Mouse (Mus musculus): ENCODE measurements around the gene Pip5k1c. TPM values are rescaled to one million over a fixed set of nuclear protein-coding genes. Genes with fewer than 3 reads are reported as not detected.

The Pip5k1c gene
- total and polyA plus RNA-seq, 2 experiments = 7.4 to 30.1 TPM

DNA sequence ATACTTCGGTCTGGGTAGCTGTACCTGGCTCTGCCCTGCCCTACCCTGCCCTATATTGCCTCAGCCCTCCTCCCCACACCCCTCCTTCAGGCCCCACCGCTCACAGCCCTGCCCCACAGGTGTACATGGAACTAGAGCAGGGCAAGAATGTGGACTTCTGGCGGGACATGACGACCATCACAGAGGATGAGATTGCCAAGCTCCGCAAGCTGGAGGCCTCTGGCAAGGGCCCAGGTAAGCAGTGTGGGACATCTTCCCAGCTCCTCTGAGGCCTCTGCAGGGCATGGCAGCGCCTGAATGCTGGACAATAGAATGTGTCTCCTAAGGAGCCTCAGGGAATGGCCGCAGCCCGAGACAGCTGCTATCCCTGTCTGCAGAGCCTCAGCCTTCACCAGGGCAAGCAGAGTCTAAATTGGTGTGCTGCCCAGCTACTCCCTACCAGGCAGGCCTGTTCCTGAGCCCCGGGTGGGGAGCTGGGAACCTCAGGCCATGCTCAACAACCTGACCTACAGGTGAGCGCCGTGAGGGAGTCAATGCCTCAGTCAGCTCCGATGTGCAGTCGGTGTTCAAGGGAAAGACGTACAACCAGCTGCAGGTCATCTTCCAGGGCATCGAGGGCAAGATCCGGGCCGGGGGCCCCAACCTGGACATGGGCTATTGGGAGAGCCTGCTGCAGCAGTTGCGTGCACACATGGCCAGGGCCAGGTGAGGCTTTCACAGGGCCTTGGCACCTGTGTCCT, 31.2 kb downstream of the Pip5k1c start:
- Histone ChIP-seq H3K36me3 (ENCODE audit: control insufficient read depth, insufficient read depth, low read length) (peaks cover 7% of the 10 kb centered on the region), H3K79me2 (ENCODE audit: control insufficient read depth, insufficient read depth, low read length) (peaks cover 9% of the 10 kb centered on the region; the same call in 1 of the 2 replicates), H3K4me1 (ENCODE audit: control insufficient read depth, insufficient read depth, low read length) (peaks cover 10% of the 10 kb centered on the region), H3K27me3 (ENCODE audit: control insufficient read depth, insufficient read depth, low read length) (no peaks in the 10 kb centered on the region), H3K9ac (ENCODE audit: low read depth, low read length) (no peak overlapping the region), H3K27ac (replicated peaks; ENCODE audit: insufficient read depth, low read depth, low read length) (no peak overlapping the region), H3K4me3 (ENCODE audit: insufficient read depth, low read depth, low read length) (no peak overlapping the region)
- DNase-seq (ENCODE audit: extremely low read depth, low read depth, low spot score) = no peak
- TF ChIP-seq CTCF (IDR thresholded peaks at IDR 0.05; ENCODE audit: low read depth, low read length) (no peak), POLR2A (IDR thresholded peaks at IDR 0.05; ENCODE audit: extremely low read depth, insufficient read depth, low read length) (no peak)
- WGBS = 92% methylated on average over 18 of the region's 18 CpGs

DNA sequence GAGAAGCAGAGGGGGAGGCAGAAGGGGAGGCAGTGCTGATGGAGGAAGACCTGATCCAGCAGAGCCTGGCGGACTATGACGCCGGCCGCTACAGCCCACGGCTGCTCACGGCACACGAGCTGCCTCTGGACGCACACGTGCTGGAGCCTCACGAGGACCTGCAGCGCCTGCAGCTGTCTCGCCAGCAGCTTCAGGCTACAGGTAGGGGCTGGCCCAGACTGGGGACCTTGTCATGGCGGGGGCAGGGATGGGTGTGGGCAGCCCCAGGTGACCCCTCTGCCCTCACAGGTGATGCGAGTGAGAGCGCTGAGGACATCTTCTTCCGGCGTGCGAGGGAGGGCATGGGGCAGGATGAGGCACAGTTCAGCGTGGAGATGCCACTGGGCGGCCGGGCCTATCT, 32.4 kb downstream of the Pip5k1c start:
- Histone ChIP-seq H3K79me2 (ENCODE audit: control insufficient read depth, insufficient read depth, low read length) (peaks cover 9% of the 10 kb centered on the region; the same call in 1 of the 2 replicates), H3K27ac (replicated peaks; ENCODE audit: insufficient read depth, low read depth, low read length) (no peak overlapping the region), H3K4me3 (ENCODE audit: insufficient read depth, low read depth, low read length) (no peak overlapping the region), H3K9ac (ENCODE audit: low read depth, low read length) (no peak overlapping the region), H3K27me3 (ENCODE audit: control insufficient read depth, insufficient read depth, low read length) (no peaks in the 10 kb centered on the region), H3K36me3 (ENCODE audit: control insufficient read depth, insufficient read depth, low read length) (peaks cover 7% of the 10 kb centered on the region), H3K4me1 (ENCODE audit: control insufficient read depth, insufficient read depth, low read length) (peaks cover 2% of the 10 kb centered on the region)
- DNase-seq (ENCODE audit: extremely low read depth, low read depth, low spot score) = no peak
- 95% methylated on average over 21 of the region's 21 CpGs for WGBS
- TF ChIP-seq POLR2A (IDR thresholded peaks at IDR 0.05; ENCODE audit: extremely low read depth, insufficient read depth, low read length) (no peak), CTCF (IDR thresholded peaks at IDR 0.05; ENCODE audit: low read depth, low read length) (no peak)

GRCm38 (mm10) chr10:81325781-81326180, 33.0 kb downstream of the Pip5k1c start:
- Histone ChIP-seq H3K27me3 (ENCODE audit: control insufficient read depth, insufficient read depth, low read length) (no peaks in the 10 kb centered on the region), H3K9ac (ENCODE audit: low read depth, low read length) (no peak overlapping the region), H3K79me2 (ENCODE audit: control insufficient read depth, insufficient read depth, low read length) (peaks cover 9% of the 10 kb centered on the region; the same call in 1 of the 2 replicates), H3K4me1 (ENCODE audit: control insufficient read depth, insufficient read depth, low read length) (peaks cover 2% of the 10 kb centered on the region), H3K27ac (replicated peaks; ENCODE audit: insufficient read depth, low read depth, low read length) (no peak overlapping the region), H3K4me3 (ENCODE audit: insufficient read depth, low read depth, low read length) (no peak overlapping the region), H3K36me3 (ENCODE audit: control insufficient read depth, insufficient read depth, low read length) (peaks cover 7% of the 10 kb centered on the region)
- TF ChIP-seq CTCF (IDR thresholded peaks at IDR 0.05; ENCODE audit: low read depth, low read length) (no peak), POLR2A (IDR thresholded peaks at IDR 0.05; ENCODE audit: extremely low read depth, insufficient read depth, low read length) (no peak)
- no peak for DNase-seq (ENCODE audit: extremely low read depth, low read depth, low spot score)
- 94% methylated on average over 18 of the region's 18 CpGs for WGBS

- H3K27ac ChIP-seq (replicated peaks; ENCODE audit: insufficient read depth, low read depth, low read length) = peak overlapping the region; percentile 47
These were observed 34.1 kb downstream of the Pip5k1c start for GRCm38 (mm10) chr10:81326858-81327257.

DNA sequence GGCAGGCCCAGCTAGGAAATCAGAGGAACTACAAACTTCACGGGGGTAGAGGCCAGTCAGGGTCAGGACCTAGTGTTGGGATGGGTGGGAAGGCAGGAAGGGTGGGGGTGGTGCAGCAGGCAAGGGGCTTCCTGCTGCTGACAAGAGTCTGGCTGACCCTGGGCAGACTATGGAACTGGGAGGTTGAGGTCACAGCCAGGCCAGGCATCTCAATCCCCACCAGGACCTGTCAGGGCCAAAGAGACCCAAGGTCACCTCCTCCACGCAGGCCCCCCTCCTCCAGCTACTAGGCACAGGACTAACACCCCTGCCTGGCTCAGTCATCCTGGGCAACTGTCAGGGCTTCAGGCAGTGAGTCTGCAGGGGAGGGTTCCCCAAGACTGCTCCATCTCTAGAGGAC, 35.2 kb downstream of the Pip5k1c start:
- 18% methylated on average over 2 of the region's 2 CpGs for WGBS
- no peaks in the 10 kb centered on the region; the same call in 1 of the 2 replicates for H3K4me1 ChIP-seq (ENCODE audit: control insufficient read depth, insufficient read depth, low read length)
- no peaks in the 10 kb centered on the region for H3K27me3 ChIP-seq (ENCODE audit: control insufficient read depth, insufficient read depth, low read length)
- TF ChIP-seq CTCF (IDR thresholded peaks at IDR 0.05; ENCODE audit: low read depth, low read length) = no peak
- TF ChIP-seq POLR2A (IDR thresholded peaks at IDR 0.05; ENCODE audit: extremely low read depth, insufficient read depth, low read length) = no peak
- DNase-seq (ENCODE audit: extremely low read depth, low read depth, low spot score) = no peak
- H3K36me3 ChIP-seq (ENCODE audit: control insufficient read depth, insufficient read depth, low read length) = peaks cover 7% of the 10 kb centered on the region
- H3K79me2 ChIP-seq (ENCODE audit: control insufficient read depth, insufficient read depth, low read length) = 0 out of 2 replicates have a peak, but pooled peaks cover under 1% of the 10 kb centered on the region
- H3K4me3 ChIP-seq (ENCODE audit: insufficient read depth, low read depth, low read length) = peak overlapping the region; percentile 37; the same call in 1 of the 2 replicates
- 0 out of 2 replicates have a peak overlapping the region, but pooled peaks have one; percentile 5 for H3K9ac ChIP-seq (ENCODE audit: low read depth, low read length)
- peak overlapping the region; percentile 61 for H3K27ac ChIP-seq (replicated peaks; ENCODE audit: insufficient read depth, low read depth, low read length)

More at GRCm38 (mm10) chr10:81326858-81327257, 34.1 kb downstream of the Pip5k1c start:
- no peak for DNase-seq (ENCODE audit: extremely low read depth, low read depth, low spot score)
- Histone ChIP-seq H3K27me3 (ENCODE audit: control insufficient read depth, insufficient read depth, low read length) (no peaks in the 10 kb centered on the region), H3K4me1 (ENCODE audit: control insufficient read depth, insufficient read depth, low read length) (peaks cover under 1% of the 10 kb centered on the region), H3K36me3 (ENCODE audit: control insufficient read depth, insufficient read depth, low read length) (peaks cover 7% of the 10 kb centered on the region), H3K79me2 (ENCODE audit: control insufficient read depth, insufficient read depth, low read length) (peaks cover 6% of the 10 kb centered on the region; the same call in 1 of the 2 replicates), H3K4me3 (ENCODE audit: insufficient read depth, low read depth, low read length) (no peak overlapping the region), H3K9ac (ENCODE audit: low read depth, low read length) (no peak overlapping the region)
- 65% methylated on average over 6 of the region's 6 CpGs for WGBS
- TF ChIP-seq CTCF (IDR thresholded peaks at IDR 0.05; ENCODE audit: low read depth, low read length) = no peak
- TF ChIP-seq POLR2A (IDR thresholded peaks at IDR 0.05; ENCODE audit: extremely low read depth, insufficient read depth, low read length) = no peak

GRCm38 (mm10) chr10:81328386-81328785, 35.6 kb downstream of the Pip5k1c start, which contains the start of gene Tbxa2r:
Tbxa2r (plus strand) TSS chr10:81328731.
- no peaks in the 10 kb centered on the region for H3K79me2 ChIP-seq (ENCODE audit: control insufficient read depth, insufficient read depth, low read length)
- no peak for DNase-seq (ENCODE audit: extremely low read depth, low read depth, low spot score)
- peak within 1 kb of the TSS; percentile 52 for H3K9ac ChIP-seq (ENCODE audit: low read depth, low read length)
- peaks cover 7% of the 10 kb centered on the region for H3K36me3 ChIP-seq (ENCODE audit: control insufficient read depth, insufficient read depth, low read length)
- peak within 1 kb of the TSS; percentile 40; the same call in 1 of the 2 replicates for H3K4me3 ChIP-seq (ENCODE audit: insufficient read depth, low read depth, low read length)
- H3K27ac ChIP-seq (replicated peaks; ENCODE audit: insufficient read depth, low read depth, low read length) = peak within 1 kb of the TSS; percentile 61
- H3K27me3 ChIP-seq (ENCODE audit: control insufficient read depth, insufficient read depth, low read length) = no peaks in the 10 kb centered on the region
- no peaks in the 10 kb centered on the region; the same call in 1 of the 2 replicates for H3K4me1 ChIP-seq (ENCODE audit: control insufficient read depth, insufficient read depth, low read length)
- TF ChIP-seq CTCF (IDR thresholded peaks at IDR 0.05; ENCODE audit: low read depth, low read length) (no peak), POLR2A (IDR thresholded peaks at IDR 0.05; ENCODE audit: extremely low read depth, insufficient read depth, low read length) (0 out of 2 replicates have a peak, but pooled peaks have one; percentile 23)
- 40% methylated on average over 10 of the region's 10 CpGs for WGBS

Data from liver, adult 2 months (tissue).